Mouse (Mus musculus) adrenal gland, adult 18-20 months (tissue): Measurements from ENCODE around the gene Slc39a11. TPM values are rescaled to one million over a fixed set of nuclear protein-coding genes. Genes with fewer than 3 reads are reported as not detected.
A peak's percentile ranks its signal among the peaks of the same experiment; 100 is the strongest.

ENCODE experiments used
- DNase-seq, 2 experiments: peaks; one replicate each; pipeline ENCODE4 v3.0.0; 2021 to 2022; ENCODE audit warnings: low spot score in 2 of 2
- total RNA-seq, 2 experiments: library from RNA; stranded (reverse); gene quantifications; 1 replicate in 1 of 2; 2 replicates in 1 of 2; pipeline ENCODE4 v1.2.3; 2021

Slc39a11 gene
- total RNA-seq, 2 experiments from 2014 or later, result 23.1 to 29.1 TPM

DNA sequence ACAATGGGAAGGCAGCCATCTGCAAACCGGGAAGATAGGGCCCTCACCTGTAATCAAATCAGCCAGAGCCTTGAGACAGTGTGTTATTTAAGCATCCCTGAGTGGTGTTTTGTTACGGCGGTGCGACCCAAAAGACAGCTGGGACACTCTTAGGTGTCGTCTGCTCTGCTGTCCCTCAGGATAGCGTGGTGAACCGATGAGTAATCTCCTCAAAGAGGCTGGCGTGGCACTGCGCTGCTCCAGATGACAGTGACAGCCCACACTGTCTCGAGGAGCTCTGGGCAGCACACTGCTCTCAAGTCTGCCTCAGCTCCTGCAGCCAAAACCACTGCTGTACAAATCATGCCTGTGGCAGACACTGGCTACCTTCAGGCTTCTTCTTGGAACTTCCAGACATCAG, 133.7 kb downstream of the Slc39a11 start:
- DNase-seq, result no peak

DNA sequence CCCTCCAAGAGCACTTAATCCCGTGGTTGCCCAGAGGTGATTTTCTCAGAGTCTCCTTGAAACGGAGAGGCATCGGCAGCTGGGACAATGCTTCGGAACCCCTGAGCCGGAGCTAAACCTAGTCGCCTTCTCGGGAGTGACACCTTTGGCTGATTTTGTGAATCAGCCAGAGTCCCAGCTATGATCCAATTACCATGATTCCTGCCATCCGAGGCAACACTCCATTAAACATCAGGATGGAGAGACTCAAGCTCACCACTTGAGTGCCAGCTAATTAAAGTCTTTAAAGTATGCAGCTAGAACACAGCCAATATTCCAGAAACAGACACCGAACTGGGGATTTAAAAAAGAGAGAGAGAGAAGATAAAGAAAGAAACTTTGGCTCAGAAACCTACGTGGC, 136.9 kb downstream of the Slc39a11 start:
- DNase-seq, result no peak

DNA sequence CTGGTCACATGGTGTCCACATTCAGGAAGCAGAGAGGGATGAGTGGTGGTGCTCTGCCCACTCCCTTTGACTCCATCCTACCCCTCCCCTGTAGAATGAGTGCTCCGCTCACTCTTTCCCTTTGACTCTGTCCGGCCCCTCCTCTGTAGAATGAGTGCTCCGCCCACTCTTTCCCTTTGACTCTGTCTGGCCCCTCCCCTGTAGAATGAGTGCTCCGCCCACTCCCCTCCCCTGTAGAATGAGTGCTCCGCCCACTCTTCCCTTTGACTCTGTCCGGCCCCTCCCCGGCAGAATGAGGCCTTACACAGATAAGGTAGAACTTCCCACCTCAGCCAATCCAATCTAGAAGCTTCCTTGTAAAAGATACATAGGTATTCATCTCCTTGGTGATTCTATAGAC, 137.7 kb downstream of the Slc39a11 start:
- no peak for DNase-seq

DNA sequence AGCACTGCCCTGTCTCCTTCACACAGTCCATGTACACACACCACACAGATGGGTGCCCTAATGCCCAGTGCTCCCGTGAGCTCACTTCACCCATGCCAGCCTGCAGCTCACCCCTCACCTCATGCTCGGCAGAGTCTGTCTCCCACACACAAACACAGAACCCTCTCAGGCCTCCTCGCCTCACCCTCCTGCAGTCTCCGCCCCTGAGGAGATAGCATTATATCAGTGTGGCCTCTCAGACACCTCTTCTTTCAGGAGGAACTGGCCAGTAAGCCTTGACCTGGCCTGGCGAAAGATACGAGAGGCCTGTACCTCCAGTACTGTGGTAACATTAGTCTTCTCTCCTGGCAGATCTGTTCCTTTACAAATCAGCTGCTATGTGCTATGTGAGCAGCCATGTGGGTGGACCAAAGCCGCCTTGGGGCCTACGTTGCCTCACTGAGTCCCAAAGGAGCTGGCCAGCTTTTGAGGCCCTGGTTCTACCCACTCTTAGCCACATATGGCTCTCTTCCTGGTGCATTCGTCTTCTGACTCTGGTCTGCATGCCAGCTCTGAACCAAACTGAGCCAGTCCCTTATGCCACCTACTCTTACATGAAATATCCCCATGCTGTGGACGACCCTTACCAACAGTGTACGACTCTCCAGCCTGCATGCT, 138.8 kb downstream of the Slc39a11 start:
- no peak for DNase-seq

DNA sequence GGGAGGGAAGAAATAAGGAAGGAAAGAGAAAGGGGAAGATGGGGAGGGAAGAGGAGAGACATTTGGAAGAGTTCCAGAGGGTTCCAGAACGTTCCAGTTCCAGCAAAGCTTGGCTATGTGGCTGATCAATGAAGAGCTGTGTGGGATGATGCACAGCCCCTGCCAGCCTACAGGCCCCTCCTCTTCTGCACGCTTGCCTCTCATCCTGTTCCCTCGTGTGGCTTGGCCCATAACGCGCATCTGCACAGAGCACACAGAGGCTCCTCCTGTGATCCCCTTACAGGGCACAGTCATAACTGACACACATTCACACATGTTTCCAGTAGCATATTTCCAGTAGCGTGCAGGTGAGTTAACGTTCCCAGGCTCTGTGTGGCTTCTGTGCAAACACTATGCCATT, 139.6 kb downstream of the Slc39a11 start:
- no peak for DNase-seq

DNA sequence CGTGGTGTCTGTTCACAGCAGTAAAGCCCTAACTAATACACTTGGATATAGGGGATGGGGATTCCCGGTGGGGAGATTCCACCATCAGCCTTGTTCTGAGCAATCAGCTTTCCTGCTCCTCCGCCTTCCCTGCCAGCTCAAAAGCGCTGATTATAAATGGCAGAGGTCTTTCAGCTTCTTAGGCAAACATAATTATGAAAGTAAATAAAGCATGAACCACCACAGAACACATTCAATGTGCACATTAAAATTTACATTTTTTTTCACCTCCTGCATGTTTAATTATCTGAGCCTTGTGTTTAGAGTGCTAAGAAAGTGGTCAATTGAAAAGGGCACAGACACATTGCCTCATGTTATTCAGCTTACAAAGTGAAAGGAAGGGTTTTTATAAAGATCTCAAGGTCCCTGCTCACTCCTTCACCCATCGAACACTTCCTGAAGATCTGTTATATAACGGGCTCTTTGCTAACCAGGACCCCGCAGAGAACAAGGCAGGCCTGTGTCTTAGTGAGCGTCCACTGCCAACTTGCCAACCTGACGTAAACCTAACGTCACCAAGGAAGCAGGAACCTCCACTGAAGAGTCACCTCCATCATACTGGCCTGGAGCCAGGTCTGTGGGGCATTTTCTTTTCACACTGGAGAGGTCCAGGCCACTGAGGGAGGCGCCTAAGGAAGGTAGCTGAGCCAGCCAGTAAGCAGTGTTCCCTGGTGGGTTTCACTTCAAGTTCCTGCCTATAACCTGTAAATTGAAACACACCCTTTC, 142.0 kb downstream of the Slc39a11 start:
- no peak for DNase-seq

DNA sequence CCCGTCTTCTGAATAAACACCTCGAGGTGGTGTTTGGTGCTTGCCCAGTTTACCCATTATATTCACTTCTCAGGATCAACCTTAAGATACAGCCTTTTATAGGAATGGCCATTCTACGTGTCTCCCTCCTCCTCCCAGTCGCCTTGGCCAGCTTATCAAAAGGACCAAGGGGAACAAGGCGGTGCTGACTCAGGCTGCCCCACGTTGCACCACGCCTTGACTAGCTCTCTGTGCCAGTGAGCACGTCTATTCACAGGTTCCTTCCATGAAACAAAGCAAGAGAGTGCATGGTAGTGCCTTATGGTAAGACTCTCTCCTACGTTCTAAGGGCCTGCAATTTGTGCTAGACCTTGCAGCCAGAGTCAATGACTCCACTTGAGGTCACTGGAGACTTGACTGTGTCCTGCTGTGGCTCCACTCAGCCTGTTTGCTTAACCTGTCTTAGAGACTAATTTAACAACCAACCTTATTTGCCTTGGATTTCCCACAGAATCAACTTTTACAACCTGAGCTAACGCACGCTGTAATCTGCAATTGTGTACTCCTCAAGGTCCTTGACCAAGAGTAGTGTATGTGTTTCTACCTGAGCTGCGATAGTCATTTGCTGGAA, 144.2 kb downstream of the Slc39a11 start:
- DNase-seq, result no peak

DNA sequence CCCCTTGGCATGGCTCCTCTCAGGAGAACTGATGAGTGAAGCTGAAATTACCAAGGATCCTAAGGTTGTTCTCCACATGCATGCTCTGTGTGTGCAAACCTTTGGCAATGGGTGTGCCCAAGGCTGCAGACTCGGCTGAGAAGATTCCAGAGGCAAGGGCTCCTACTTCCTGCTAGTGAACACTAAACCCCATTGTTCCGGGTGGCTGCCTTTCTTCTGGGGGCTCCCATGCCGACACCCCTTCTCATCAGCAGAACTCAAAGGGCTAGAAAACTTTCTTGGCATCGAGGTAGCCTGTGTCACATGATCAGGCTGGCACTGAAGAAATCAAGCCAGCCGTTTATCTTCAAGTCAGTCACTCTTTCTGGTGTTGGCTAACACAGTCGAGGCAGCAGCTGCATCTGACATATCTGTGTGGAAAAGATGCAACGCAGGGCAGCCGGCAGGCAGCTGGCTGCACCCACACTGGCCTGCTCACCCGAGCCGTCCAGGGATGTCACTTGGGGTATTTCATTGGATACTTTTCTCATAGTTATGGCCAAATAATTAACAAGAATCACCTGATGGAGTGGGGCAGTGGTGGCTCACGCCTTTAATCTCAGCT, 145.3 kb downstream of the Slc39a11 start:
- no peak for DNase-seq

DNA sequence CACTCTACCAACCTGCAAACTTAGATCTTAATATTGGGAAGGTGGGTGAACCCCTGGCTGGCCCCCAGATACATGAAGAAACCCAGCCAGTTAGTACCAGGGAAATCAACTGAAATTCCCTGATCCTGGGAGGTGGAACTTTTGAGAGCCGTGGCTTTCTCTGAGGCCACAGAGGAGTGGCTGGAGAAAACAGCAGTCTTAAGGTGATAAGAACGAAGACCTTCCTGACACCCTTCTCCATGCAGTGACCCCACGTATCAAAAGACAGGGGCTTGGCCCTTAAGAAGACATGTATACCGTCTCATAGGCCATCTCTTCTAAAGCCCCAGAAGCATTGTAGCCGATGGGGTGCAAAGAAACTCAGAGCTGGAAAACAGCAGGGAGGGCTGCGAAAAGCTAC, 146.9 kb downstream of the Slc39a11 start:
- DNase-seq, result no peak

DNA sequence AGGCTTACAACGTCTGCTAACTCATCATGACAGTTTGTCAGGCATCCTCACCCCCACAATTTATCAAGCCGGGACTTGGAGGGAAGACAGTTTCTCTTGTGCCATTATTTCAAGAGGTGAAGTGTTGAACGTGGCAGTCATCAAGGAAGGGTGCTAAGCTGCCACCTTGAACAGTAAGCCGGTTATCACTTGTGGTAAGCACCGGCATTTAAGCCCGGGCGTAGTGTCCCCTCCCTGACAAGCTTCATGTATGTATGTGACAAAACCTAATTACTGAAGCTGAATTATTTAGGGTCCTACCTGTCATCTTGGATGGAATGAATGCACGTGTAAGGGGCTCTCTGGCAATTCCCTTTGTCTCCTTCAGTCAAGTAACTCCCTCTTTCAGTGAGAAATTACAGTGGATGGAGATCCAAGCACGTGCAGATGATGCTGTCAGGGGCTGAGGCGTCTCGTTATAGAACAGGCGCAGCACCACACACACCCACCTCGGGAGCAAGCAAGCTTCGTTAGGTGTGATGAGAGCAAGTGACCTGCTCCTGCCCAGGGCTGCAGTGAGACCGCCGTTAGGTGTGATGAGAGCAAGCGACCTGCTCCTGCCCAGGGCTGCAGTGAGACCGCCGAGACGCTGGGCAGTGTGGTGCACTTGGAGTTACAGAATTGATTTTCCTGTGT, 149.1 kb downstream of the Slc39a11 start:
- DNase-seq, result no peak

DNA sequence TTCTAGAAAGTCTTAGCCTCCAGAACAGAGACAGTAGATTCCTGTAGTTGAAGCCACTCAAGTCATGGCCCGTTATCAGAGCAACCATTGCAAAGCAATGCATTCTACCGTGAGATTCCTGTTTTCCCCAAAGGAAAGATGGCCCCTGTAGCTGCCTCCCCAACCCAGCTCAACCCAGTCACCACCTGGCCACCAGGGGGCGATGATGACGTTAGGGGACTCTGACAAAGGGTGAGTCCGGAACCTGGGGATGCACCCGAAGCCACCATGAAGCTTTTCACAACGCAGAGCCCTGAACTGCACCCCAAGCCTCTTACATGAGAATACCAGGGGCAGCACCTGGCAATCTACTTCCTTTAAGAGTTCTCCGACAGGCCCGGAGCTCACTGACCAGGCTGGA, 151.0 kb downstream of the Slc39a11 start:
- peak; percentile 55 to 77 for DNase-seq

DNA sequence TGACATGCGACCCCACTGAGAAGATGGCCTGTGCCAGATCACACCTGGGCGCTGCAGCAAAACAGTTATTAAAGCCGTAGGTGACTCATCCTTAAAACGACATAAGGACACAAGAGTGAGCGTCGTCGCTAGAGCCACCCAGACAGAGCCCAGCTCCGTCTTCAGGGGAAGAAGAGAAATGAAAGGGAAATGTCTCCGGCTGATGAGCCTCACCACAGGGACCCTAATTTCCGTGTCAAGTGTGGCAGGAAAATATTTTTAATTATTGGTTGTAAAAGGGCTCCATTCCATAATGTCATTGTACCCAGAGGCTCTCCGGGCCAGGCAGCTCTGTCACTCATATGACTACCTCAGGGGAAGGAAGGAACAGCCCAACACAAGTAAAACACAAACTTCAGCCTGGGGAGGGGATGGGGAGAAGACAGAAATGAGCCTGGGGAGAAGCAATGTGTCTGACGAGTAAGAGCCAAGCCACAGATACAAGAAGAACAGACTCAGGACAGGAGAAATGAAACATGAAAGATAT, 155.8 kb downstream of the Slc39a11 start:
- no peak for DNase-seq

DNA sequence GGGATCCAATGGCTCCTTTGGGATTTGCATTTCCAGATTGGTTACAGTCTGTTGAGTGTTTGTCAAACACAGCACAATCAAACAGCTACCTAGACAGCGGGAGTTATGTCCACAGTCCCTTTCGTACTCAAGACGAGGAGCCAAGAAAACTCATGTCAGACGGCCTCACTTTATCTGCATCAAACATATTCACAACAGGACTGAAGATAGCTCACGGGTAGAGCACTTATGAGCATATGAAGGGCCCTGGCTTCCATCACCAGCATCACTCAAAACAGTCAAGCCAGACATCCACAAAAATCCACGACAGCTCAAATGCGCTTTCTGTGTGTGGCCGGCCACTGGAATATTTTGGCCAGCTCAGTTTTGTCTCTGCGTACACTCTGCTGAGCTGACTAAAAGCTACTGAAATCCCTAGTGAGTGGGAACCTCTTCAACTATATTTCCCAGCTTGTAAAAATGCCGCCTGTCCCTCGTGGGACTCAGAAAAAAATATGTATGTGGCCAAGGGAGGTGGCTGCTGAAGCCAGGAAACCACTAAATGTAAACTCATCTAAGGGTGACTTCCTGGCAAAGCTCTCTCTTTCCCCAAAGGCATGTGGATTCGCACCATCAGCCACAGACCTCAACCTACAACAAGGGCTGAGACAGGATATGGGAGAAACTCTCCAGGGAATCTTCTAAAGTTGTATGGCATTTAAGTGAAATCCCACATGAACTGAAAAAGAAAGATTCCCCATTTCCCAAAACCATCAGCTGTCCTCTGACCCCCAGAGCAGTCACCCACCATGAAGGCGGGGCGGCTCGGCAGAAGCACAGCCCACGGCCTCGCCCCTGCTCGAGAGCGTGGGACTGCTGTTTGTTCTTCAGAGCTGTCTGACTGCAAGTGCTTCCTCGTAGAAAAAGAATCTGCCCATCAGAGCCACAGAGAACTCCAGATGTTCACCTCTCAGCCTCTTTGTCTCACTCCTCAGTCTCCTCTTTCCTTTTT, 159.1 kb downstream of the Slc39a11 start:
- no peak for DNase-seq

DNA sequence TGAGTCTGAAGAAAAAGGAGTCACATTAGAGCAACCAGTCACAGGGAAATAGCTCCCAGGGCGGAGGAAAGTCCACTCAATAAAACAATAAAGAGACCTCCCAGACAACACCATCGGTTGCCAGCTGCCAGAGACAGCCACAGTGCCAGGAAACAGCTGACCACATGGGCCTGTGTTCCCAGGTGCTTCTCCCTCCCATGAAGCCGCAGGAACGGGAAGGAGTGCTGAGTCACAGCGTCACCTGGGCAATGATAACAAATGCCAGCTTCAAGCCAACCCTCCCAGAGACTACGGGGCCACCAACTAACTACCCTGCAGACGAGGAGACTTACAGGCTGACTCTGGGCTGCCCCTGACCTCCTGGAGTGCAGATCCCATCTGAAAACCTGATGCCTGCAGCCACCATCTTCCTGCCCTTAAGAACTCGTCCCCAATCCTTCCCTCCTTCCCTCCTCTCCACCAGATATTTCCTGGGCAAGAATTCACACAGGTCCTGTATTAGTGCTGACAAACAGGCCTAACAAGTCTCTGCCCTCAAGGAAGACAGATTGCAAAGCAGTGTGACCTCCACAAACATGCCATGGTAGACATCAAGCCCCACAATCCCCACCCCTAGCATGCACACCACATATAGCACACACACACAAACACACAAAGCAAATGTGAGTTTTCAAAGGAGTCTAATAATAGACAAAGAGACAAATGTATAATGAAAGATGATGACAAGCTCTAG, 162.1 kb downstream of the Slc39a11 start:
- DNase-seq, result no peak

DNA sequence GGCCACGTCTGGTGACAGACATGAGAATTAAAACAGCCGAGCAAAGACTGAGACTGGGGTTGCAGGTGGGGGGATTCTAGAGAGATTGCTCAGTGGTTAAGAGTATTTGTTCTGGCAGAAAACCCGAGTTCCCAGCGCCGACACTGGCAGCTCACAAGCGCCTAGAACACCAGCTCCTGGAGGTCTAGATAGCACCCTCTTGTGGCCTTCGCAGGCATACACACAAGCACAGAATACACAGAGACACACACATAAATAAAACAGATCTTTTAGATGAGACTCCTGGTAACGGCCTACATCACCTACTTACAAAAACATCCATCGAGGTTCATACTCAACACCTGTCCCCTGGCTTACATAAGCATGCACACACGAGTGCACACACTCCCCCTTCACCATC, 165.8 kb downstream of the Slc39a11 start:
- DNase-seq, result no peak

DNA sequence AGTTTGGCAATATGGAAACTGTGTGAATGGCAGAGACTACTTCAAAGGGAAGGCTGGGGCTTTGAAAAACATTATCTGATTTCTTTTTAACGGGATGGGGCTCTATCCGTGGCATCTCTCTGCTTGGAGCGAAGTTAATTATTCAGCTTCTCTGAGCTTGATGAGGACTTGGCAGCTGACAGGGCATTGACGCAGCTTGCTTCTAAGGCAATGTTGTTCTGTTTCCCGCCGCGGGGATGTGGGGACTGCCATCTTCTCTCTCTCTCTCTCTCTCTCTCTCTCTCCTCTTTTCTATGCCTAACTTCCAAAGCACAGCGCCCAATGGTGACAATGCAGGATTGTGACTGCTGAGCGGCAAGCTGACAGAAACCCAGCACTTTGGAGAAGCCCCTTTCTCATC, 172.3 kb downstream of the Slc39a11 start:
- DNase-seq, result no peak

DNA sequence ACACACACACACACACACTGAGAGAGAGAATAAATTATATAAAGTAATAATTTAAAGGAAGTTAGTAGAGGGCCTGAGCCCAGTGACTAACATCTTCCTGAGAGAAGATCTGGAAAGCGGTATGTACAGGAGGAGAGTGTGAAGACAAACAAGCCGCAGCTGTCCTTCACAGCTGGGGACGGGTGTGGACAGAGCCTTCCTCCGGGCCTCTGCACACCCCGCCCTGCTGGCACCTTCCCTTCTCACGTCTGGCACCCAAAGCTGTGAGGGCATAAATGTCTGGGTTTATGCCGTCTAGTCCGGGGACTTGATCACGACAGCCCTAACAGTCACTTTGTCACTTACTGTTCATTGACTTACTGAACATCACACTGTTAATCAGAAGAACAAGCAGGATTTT, 173.2 kb downstream of the Slc39a11 start:
- no peak for DNase-seq

DNA sequence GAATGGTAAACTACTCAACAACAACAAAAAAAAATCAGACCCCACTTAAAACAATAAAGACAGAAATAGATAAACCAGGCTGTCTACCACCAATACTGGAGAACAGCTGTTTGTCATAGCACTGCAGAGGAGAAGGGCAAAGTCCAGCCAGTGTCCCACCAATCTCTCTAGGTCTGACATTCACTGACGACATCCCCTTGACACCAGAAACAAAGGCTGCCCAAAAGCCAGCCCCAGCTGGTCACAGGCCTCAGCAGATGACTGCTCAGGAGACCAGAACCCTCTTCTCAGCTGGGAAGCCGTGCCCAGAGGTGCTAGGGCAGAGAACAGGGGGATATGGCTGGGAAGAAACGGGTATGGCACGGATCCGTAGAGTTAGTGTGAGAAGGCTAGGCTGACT, 174.4 kb downstream of the Slc39a11 start:
- DNase-seq, result no peak

DNA sequence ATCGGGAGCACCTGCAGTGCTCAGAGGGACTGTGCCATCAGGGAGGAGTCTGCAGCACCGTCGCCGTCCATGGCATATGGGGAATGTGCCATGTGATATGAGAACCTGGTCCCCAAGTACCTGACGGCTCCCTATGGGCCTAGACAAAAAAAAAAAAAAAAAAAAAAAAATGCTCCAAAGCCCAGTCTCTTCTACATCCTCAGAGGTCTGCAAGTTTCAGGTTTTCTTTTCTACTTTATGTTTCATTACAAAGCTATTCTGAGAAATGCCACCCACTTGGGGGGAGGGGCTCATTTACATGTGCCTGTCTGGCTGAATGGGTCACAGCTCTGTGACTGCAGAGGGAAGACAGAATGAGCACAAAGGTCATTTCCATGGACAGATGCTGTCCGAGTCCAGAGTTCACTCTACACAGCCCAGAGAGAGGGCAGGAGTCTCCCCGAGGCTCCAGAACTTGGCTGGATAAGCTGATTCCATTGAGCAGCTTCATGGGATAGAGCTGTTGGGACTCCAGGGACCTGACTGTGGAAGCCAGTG, 175.8 kb downstream of the Slc39a11 start:
- no peak for DNase-seq
